Mouse (Mus musculus): Measurements from ENCODE around the gene Phldb1. TPM values are rescaled to one million over a fixed set of nuclear protein-coding genes. Genes with fewer than 3 reads are reported as not detected.

Gene Phldb1
- polyA plus RNA-seq, 1 experiment: 3.8 TPM

DNA sequence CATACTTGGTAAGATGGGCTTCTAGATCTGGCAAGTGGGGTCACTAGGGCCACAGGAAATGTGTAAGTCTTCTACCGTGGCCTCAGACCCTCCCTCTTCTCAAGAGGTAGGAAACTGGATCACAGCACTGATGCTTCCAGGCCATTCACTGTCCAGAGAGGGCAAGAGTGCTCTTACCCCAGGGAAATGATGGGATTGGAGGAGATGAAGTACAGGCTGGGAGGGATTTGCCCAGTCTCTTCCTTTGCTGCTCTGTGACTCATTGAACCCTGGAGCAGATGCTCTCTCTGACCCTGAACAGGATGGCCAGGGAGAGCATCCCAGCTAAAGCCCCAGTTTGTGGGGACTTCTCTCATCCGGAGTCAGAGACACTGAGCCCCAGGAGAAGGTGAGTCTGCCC is 10.3 kb downstream of the Phldb1 start:
- Histone ChIP-seq H3K27ac (ENCODE audit: control insufficient read depth, insufficient read depth, low read depth, low read length) (no peak overlapping the region), H3K4me3 (ENCODE audit: control insufficient read depth, low read depth, low read length) (no peak overlapping the region), H3K4me1 (ENCODE audit: control insufficient read depth, insufficient read depth, low read length) (peaks cover 9% of the 10 kb centered on the region), H3K36me3 (ENCODE audit: control insufficient read depth, insufficient read depth, low read length) (no peaks in the 10 kb centered on the region), H3K27me3 (ENCODE audit: control insufficient read depth, insufficient read depth, low read length) (no peaks in the 10 kb centered on the region)
- no peak for TF ChIP-seq CTCF (IDR thresholded peaks at IDR 0.05; ENCODE audit: control insufficient read depth, insufficient read depth, insufficient replicate concordance, low read depth, low read length)
- no peak for TF ChIP-seq POLR2A (IDR thresholded peaks at IDR 0.05; ENCODE audit: control insufficient read depth, low read depth, low read length)

DNA sequence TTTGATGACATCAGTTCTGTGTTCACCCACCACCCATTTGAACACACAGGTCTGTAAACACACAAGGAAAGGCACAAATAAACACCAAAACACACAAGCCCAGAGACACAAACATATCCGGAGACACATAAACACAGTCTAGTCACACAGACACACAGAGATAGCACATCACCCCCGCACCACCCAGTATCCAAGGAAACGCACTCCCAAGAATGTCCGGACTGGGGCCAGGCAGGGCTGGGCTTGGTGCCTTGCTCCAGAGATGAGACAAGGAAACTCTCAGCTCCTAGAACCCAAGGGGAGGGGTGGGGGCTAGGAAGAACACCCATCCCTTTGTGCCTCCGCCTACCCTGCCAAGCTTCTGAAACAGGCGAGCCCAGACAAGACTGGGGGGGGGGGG is 10.8 kb downstream of the Phldb1 start:
- Histone ChIP-seq H3K36me3 (ENCODE audit: control insufficient read depth, insufficient read depth, low read length) (no peaks in the 10 kb centered on the region), H3K27me3 (ENCODE audit: control insufficient read depth, insufficient read depth, low read length) (no peaks in the 10 kb centered on the region), H3K4me1 (ENCODE audit: control insufficient read depth, insufficient read depth, low read length) (peaks cover 9% of the 10 kb centered on the region), H3K4me3 (ENCODE audit: control insufficient read depth, low read depth, low read length) (no peak overlapping the region), H3K27ac (ENCODE audit: control insufficient read depth, insufficient read depth, low read depth, low read length) (no peak overlapping the region)
- no peak for TF ChIP-seq CTCF (IDR thresholded peaks at IDR 0.05; ENCODE audit: control insufficient read depth, insufficient read depth, insufficient replicate concordance, low read depth, low read length)
- no peak for TF ChIP-seq POLR2A (IDR thresholded peaks at IDR 0.05; ENCODE audit: control insufficient read depth, low read depth, low read length)

- Histone ChIP-seq H3K36me3 (ENCODE audit: control insufficient read depth, insufficient read depth, low read length) (no peaks in the 10 kb centered on the region), H3K4me3 (ENCODE audit: control insufficient read depth, low read depth, low read length) (no peak overlapping the region), H3K27ac (ENCODE audit: control insufficient read depth, insufficient read depth, low read depth, low read length) (no peak overlapping the region), H3K27me3 (ENCODE audit: control insufficient read depth, insufficient read depth, low read length) (no peaks in the 10 kb centered on the region), H3K4me1 (ENCODE audit: control insufficient read depth, insufficient read depth, low read length) (peaks cover 9% of the 10 kb centered on the region)
- TF ChIP-seq POLR2A (IDR thresholded peaks at IDR 0.05; ENCODE audit: control insufficient read depth, low read depth, low read length) (no peak), CTCF (IDR thresholded peaks at IDR 0.05; ENCODE audit: control insufficient read depth, insufficient read depth, insufficient replicate concordance, low read depth, low read length) (no peak)
Observed at GRCm38 (mm10) chr9:44723521-44724041, 11.4 kb downstream of the Phldb1 start.

DNA sequence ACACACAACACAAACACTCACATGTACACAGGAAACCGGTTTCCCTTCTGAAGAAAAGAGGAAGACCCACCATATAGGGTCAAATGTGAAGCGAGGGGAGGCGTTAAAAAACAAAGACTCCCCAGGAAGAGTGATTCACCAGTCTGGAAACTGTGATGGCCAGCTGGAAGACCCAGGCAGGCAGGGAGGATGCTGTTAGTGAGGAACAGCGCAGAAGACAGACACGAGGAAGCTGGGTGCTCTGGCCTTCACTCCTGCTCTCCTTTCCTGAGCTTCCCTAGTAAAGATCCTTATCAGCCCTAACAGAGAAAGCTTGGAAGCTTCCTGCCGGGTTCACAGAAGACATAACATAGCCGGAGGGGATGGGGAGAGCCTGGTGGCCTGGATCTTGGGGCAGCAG is 12.0 kb downstream of the Phldb1 start:
- Histone ChIP-seq H3K4me3 (ENCODE audit: control insufficient read depth, low read depth, low read length) (no peak overlapping the region), H3K27ac (ENCODE audit: control insufficient read depth, insufficient read depth, low read depth, low read length) (no peak overlapping the region)

GRCm38 (mm10) chr9:44722575-44722974 is 12.4 kb downstream of the Phldb1 start:
- Histone ChIP-seq H3K4me1 (ENCODE audit: control insufficient read depth, insufficient read depth, low read length) (peaks cover 9% of the 10 kb centered on the region), H3K27me3 (ENCODE audit: control insufficient read depth, insufficient read depth, low read length) (no peaks in the 10 kb centered on the region), H3K4me3 (ENCODE audit: control insufficient read depth, low read depth, low read length) (no peak overlapping the region), H3K27ac (ENCODE audit: control insufficient read depth, insufficient read depth, low read depth, low read length) (no peak overlapping the region), H3K36me3 (ENCODE audit: control insufficient read depth, insufficient read depth, low read length) (no peaks in the 10 kb centered on the region)
- no peak for TF ChIP-seq POLR2A (IDR thresholded peaks at IDR 0.05; ENCODE audit: control insufficient read depth, low read depth, low read length)
- no peak for TF ChIP-seq CTCF (IDR thresholded peaks at IDR 0.05; ENCODE audit: control insufficient read depth, insufficient read depth, insufficient replicate concordance, low read depth, low read length)

More for the DNA sequence above, 12.0 kb downstream of the Phldb1 start:
- H3K27me3 ChIP-seq (ENCODE audit: control insufficient read depth, insufficient read depth, low read length): no peaks in the 10 kb centered on the region
- peaks cover 9% of the 10 kb centered on the region for H3K4me1 ChIP-seq (ENCODE audit: control insufficient read depth, insufficient read depth, low read length)
- no peaks in the 10 kb centered on the region for H3K36me3 ChIP-seq (ENCODE audit: control insufficient read depth, insufficient read depth, low read length)
- TF ChIP-seq POLR2A (IDR thresholded peaks at IDR 0.05; ENCODE audit: control insufficient read depth, low read depth, low read length) (no peak), CTCF (IDR thresholded peaks at IDR 0.05; ENCODE audit: control insufficient read depth, insufficient read depth, insufficient replicate concordance, low read depth, low read length) (no peak)

DNA sequence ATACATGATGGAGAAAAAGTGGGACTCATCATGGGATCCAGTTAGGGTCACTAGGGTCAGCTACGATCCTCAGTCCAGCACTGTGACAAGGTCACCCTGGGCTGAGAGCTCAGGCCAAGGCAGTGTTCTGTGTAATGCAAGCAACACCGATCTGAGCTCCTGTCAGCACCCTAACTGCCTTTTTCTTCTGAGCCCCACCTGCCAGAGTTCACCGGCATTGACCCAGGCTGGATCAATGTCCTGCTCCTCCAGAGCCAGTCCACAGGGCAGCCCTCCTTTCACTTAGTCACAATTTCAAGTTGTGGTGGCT is 13.2 kb downstream of the Phldb1 start:
- no peak overlapping the region for H3K27ac ChIP-seq (ENCODE audit: control insufficient read depth, insufficient read depth, low read depth, low read length)
- TF ChIP-seq POLR2A (IDR thresholded peaks at IDR 0.05; ENCODE audit: control insufficient read depth, low read depth, low read length): no peak
- TF ChIP-seq CTCF (IDR thresholded peaks at IDR 0.05; ENCODE audit: control insufficient read depth, insufficient read depth, insufficient replicate concordance, low read depth, low read length): no peak
- H3K4me1 ChIP-seq (ENCODE audit: control insufficient read depth, insufficient read depth, low read length): peaks cover 9% of the 10 kb centered on the region
- H3K36me3 ChIP-seq (ENCODE audit: control insufficient read depth, insufficient read depth, low read length): no peaks in the 10 kb centered on the region
- no peaks in the 10 kb centered on the region for H3K27me3 ChIP-seq (ENCODE audit: control insufficient read depth, insufficient read depth, low read length)
- no peak overlapping the region for H3K4me3 ChIP-seq (ENCODE audit: control insufficient read depth, low read depth, low read length)

GRCm38 (mm10) chr9:44721154-44721876 is 13.7 kb downstream of the Phldb1 start:
- Histone ChIP-seq H3K27ac (ENCODE audit: control insufficient read depth, insufficient read depth, low read depth, low read length) (no peak overlapping the region), H3K36me3 (ENCODE audit: control insufficient read depth, insufficient read depth, low read length) (no peaks in the 10 kb centered on the region), H3K27me3 (ENCODE audit: control insufficient read depth, insufficient read depth, low read length) (no peaks in the 10 kb centered on the region), H3K4me3 (ENCODE audit: control insufficient read depth, low read depth, low read length) (peak overlapping the region; percentile 66), H3K4me1 (ENCODE audit: control insufficient read depth, insufficient read depth, low read length) (peaks cover 9% of the 10 kb centered on the region)
- TF ChIP-seq CTCF (IDR thresholded peaks at IDR 0.05; ENCODE audit: control insufficient read depth, insufficient read depth, insufficient replicate concordance, low read depth, low read length): no peak
- TF ChIP-seq POLR2A (IDR thresholded peaks at IDR 0.05; ENCODE audit: control insufficient read depth, low read depth, low read length): no peak

Data from testis, adult 2 months (tissue).